Mouse (Mus musculus): ENCODE measurements around the gene Gfod1. TPM values are rescaled to one million over a fixed set of nuclear protein-coding genes. Genes with fewer than 3 reads are reported as not detected.

Gfod1 gene
- total RNA-seq, 2 experiments from 2014 or later: 58.3 to 59.2 TPM

GRCm38 (mm10) chr13:43265116-43265515, 38.9 kb downstream of the Gfod1 start:
- DNase-seq (ENCODE audit: low spot score in 2 of 2): no peak

- no peak for DNase-seq (ENCODE audit: low spot score in 2 of 2)
These were observed 40.3 kb downstream of the Gfod1 start for GRCm38 (mm10) chr13:43263646-43264045.

DNA sequence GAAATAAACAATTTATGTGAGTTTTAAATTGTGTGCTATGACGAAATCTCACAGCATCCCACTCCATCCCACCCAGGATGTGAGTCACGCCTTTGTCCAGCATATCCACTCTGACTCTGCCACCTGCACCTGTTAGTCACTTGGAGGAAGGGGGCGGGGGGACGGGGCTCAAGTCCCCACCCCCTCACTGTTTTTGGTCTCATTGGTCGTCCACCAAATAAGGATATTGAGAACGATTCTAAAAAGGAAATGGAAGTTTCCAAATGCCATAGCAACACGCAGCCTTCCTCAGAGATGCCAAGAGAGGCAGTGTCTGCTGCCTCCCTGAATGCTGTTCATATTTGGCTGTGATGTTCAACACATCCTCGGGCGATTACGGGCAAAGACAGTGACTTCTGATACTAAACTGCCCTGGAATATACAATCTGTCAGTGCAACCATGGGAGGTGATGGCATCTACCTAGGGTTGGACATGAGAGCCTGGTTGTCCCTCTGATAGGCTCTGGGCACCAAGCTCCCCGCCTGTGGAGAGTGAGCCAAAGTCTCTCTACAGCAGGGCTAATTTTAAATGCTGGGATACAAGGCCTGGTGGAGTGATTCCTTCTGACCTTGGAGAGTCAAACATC, 41.7 kb downstream of the Gfod1 start:
- peak; percentile 64 to 67 for DNase-seq (ENCODE audit: low spot score in 2 of 2)

- no peak for DNase-seq (ENCODE audit: low spot score in 2 of 2)
These were observed 42.7 kb downstream of the Gfod1 start for GRCm38 (mm10) chr13:43261287-43261686.

DNA sequence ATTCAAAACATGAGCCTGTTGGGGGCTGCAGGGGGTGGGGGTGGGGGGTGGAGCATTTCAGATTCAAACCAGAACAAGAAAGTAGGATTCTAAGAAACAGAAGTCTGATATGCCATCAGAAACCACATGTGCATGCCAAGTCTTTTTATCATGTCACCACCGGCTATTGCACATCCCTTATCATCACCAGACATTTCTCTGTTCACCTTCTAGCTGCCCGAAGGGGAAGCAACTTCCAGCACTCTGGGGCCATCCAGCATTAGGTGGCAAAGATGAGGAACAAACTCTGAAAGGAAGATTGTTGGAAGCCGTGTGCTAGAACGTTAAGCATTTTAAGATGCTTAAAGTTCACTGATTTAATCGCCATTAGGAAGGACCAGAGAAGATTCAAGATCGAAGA, 43.2 kb downstream of the Gfod1 start:
- DNase-seq (ENCODE audit: low spot score in 2 of 2): no peak

DNA sequence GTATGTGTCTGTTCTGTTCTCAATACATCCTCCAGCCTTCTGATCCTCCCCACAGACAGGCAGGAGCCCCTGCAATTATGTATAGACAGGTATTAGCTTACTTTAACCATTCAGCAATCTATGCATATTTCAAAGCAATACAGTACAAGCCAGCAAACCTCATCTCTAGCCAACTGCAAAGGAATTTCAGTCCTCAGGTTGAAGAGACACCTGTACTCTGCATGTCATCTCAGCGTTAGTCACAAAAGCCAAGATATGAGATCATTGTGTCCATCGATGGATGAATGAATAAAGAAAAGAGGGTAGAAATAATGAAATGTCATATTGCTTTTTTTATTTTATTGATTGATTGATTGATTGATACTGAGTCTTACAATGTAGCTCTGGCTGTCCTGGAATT, 47.5 kb downstream of the Gfod1 start:
- DNase-seq (ENCODE audit: low spot score in 2 of 2): no peak

DNA sequence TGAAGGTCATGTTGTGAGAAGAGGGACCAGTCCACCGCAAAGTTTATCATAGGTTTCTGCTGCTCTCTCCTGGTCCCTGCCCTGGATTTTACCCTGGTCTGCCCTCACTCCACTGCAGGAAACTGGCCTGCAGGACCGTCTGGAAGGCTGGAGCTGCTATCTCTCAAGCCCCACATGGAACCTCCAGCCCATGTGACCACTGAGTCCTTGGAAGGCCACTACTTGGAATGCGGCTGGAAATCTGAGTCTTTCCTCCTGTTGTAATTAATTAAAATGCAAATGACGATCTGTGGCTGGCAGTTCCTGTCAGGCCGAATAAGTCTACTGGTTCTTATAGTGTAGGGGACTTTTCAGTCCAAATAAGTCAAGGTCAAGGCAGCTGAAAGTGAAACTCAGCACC, 50.4 kb downstream of the Gfod1 start:
- no peak for DNase-seq (ENCODE audit: low spot score in 2 of 2)

DNA sequence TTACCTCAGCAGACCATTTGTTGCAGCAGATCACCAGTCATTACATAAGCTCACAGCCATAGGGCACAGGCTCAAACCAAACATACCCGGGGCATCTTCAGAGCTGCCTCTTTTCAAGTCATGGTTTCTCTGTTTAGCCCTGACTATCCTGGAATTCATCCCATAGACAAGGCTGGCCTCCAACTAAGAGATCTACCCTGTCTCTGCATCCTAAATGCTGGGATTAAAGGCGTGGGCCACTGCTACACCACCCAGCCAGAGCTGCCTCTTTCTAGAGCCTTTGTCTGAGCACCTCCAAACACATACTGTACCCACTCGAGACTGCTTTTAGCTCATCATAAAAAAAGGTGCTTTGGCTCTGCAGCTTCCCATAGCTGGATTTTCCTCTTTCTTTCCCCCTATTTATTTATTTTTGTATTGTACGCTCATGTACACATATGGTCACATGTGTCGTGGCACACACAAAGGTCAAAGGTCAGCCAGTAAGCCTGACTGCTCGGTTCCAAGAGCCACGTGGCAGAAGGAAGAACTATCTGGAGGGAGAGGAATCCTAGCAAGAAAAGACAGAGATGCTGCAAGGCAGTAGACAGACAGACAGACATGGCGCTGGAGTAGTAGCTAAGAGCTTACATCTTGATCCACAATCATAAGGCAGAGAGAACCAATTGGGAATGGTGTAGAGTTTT, 51.7 kb downstream of the Gfod1 start:
- DNase-seq (ENCODE audit: low spot score in 2 of 2): no peak

GRCm38 (mm10) chr13:43251391-43251790, 52.6 kb downstream of the Gfod1 start:
- no peak for DNase-seq (ENCODE audit: low spot score in 2 of 2)

DNA sequence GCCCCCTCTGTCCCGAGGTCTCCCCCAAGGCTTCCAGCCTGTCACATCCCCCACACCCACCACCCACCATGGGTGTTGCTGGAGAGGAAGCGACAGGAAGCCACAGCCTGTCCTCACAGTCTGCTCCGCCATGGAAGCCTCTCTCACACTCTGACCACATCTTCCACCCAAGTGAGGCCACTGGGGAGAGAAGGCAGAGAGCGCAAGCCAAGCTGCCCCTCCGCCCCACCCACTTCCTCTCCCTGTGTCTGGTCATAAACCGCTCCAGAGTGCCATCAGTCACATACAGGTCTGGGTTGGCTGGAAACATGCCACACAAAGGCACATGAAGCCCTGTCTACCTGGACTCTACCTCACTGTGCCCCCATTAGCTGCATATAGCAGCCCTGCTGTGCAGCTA, 53.3 kb downstream of the Gfod1 start:
- DNase-seq (ENCODE audit: low spot score in 2 of 2): no peak

DNA sequence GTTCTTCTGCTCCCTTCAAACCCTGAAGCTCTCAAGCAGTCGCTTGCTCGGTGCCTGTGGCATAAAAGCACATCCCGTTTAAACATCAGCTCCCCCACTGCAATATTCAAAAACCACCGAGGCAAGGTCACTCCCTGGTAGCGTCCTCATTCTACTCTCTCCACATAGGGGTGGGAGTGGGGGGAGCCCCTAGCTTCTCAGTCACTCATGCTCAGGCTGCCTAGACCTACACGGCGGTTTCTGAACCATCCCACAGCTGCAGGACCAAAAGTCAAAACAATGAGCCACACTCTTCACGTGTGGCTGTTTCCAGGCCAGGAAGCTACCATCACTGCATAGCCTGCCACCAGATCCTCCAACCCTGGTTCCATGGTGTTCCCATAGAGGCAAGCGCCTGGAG, 53.9 kb downstream of the Gfod1 start:
- DNase-seq (ENCODE audit: low spot score in 2 of 2): no peak

DNA sequence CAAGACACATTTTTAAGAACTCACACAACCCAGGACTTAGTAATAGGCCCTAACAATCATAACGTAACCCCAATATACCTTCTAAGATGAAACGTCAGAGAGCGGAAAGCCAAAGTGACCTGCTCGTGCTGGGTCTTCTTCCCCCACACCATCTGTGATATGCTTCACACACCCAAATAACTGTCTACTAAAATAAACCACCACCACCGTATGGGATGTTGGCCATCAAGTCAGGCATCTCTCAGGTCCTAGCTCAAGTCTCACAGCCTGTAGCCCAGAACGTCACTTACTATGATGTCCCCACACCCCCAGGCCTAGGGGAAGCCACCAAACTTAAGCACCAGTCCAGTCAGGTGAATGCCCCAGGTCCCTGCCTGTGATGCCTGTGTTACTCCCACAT, 55.6 kb downstream of the Gfod1 start:
- DNase-seq (ENCODE audit: low spot score in 2 of 2): no peak

DNA sequence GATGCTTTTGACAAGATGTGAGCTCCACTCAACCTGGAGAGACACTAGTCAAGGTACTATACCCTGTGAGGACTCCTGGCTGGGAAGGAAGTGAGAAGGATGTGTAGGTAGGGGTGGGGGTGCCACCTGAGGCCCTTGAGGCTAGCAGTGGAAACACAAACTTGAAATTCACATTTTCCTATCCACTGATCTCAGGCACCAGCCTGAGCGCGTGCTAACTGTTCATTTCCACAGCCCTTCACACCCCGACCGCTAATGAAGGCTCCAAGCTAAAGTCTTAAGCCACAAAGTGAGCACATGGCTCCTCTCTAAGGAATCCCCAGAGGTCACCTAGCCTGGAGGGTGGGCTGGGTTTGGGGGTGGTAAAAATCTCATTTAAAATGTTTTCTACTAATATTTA, 57.1 kb downstream of the Gfod1 start:
- no peak for DNase-seq (ENCODE audit: low spot score in 2 of 2)

DNA sequence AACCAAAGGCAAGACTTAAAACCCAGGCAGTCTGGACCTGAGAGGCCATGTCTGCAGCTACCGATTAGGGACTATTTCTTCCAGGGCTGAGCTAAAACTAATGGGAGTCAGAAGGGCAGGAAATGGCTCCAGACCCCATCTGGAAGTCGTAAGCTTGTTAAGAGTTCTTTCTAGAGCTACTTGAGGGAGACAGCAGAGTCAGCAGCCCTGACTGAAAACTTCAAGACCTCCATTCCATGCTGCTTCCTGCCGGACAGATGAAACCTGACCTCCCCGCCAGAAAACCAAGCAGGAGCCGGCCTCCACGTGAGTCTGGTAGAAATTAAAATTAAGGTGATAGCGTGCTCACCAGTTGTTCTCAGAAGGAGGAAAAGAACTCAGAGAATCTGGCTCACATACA, 60.2 kb downstream of the Gfod1 start:
- DNase-seq (ENCODE audit: low spot score in 2 of 2): no peak

GRCm38 (mm10) chr13:43243240-43243639, 60.7 kb downstream of the Gfod1 start:
- no peak for DNase-seq (ENCODE audit: low spot score in 2 of 2)

- DNase-seq (ENCODE audit: low spot score in 2 of 2): no peak
These were observed 62.2 kb downstream of the Gfod1 start for GRCm38 (mm10) chr13:43241750-43242149.

DNA sequence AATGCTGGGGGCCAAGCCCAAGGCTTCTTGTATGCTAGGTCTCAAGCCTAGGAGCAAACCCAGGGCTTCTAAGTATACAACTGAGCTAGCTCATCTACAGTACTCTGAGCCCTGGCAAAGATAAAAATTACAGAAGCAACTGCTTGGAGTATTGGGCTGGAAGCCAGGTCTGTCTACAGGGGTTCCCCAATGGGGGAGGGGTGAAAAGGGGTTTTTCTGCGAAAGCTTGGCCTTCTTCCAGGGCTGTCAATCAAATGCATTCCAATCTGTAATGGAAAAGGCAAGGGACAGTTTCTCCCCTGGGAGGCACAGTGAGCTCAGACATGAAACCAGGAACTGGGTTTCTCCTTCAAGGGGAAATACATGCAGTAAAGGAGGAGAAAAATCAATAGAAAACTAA, 62.9 kb downstream of the Gfod1 start:
- DNase-seq (ENCODE audit: low spot score in 2 of 2): no peak

GRCm38 (mm10) chr13:43239790-43240216, 64.2 kb downstream of the Gfod1 start:
- no peak for DNase-seq (ENCODE audit: low spot score in 2 of 2)

GRCm38 (mm10) chr13:43236630-43237029, 67.3 kb downstream of the Gfod1 start:
- DNase-seq (ENCODE audit: low spot score in 2 of 2): no peak

GRCm38 (mm10) chr13:43235982-43236381, 68.0 kb downstream of the Gfod1 start:
- no peak for DNase-seq (ENCODE audit: low spot score in 2 of 2)

DNA sequence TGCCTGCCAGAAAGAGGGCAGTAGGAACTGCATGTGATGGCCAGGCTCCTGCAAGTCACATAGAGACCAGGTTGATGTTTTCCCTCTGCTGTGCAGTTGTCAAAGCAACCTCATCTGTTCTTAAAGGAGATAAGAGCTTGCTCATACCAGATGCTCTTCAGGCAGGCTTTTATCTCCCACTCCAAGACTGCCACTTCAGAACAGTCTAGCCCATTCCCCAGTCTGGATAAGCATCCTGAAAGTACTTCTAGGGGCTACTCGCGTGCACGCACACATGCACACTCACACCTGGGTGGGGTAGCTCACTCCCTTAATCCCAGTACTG, 68.4 kb downstream of the Gfod1 start:
- no peak for DNase-seq (ENCODE audit: low spot score in 2 of 2)

GRCm38 (mm10) chr13:43234869-43235585, 68.9 kb downstream of the Gfod1 start:
- no peak for DNase-seq (ENCODE audit: low spot score in 2 of 2)

GRCm38 (mm10) chr13:43233331-43233730, 70.6 kb downstream of the Gfod1 start:
- no peak for DNase-seq (ENCODE audit: low spot score in 2 of 2)
